Mouse (Mus musculus) left cerebral cortex, postnatal 10 days (tissue): ENCODE data around the gene Sorcs3. TPM values are rescaled to one million over a fixed set of nuclear protein-coding genes. Genes with fewer than 3 reads are reported as not detected.

Source experiments
- DNase-seq, 2 experiments: peaks; one replicate each; pipeline ENCODE4 v3.0.0; 2021 to 2022; ENCODE audit warnings: low spot score in 2 of 2, mixed read lengths in 1 of 2; ENCODE audit errors: extremely low spot score in 1 of 2
- intact Hi-C: fragments of 180-260 bp; cut with DNase I; formaldehyde crosslinking; loops from one replicate; pipeline ENCODE4 v1.15.1; 2025
- total RNA-seq, 2 experiments: library from RNA; stranded (reverse); gene quantifications; 2 replicates each; pipeline ENCODE4 v1.2.3; 2021

Gene Sorcs3
- total RNA-seq, 2 experiments from 2014 or later: 24.5 to 24.6 TPM

- no peak for DNase-seq
- intact Hi-C loops: no loop called here
Observed at GRCm38 (mm10) chr19:48737554-48737953, 531.7 kb downstream of the Sorcs3 start.

GRCm38 (mm10) chr19:48755156-48755555 is 549.3 kb downstream of the Sorcs3 start:
- no peak for DNase-seq
- intact Hi-C loops: no loop called here

GRCm38 (mm10) chr19:48756831-48757230 is 551.0 kb downstream of the Sorcs3 start:
- DNase-seq: no peak

GRCm38 (mm10) chr19:48766524-48766923 is 560.7 kb downstream of the Sorcs3 start:
- intact Hi-C loops: no loop called here

More at GRCm38 (mm10) chr19:48756831-48757230, 551.0 kb downstream of the Sorcs3 start:
- intact Hi-C loops: no loop called here

GRCm38 (mm10) chr19:48771565-48771964 is 565.7 kb downstream of the Sorcs3 start:
- intact Hi-C loops: no loop called here
- no peak for DNase-seq

More at GRCm38 (mm10) chr19:48766524-48766923, 560.7 kb downstream of the Sorcs3 start:
- DNase-seq: no peak

GRCm38 (mm10) chr19:48779095-48779765 is 573.4 kb downstream of the Sorcs3 start:
- intact Hi-C loops: no loop called here
- no peak for DNase-seq

GRCm38 (mm10) chr19:48780813-48781212 is 575.0 kb downstream of the Sorcs3 start:
- no peak for DNase-seq
- intact Hi-C loops: no loop called here

- DNase-seq: no peak
Observed at GRCm38 (mm10) chr19:48782024-48782721, 576.3 kb downstream of the Sorcs3 start.

GRCm38 (mm10) chr19:48787269-48787668 is 581.4 kb downstream of the Sorcs3 start:
- intact Hi-C loops: no loop called here

More at GRCm38 (mm10) chr19:48782024-48782721, 576.3 kb downstream of the Sorcs3 start:
- intact Hi-C loops: no loop called here

GRCm38 (mm10) chr19:48804546-48804945 is 598.7 kb downstream of the Sorcs3 start:
- intact Hi-C loops: no loop called here

More at GRCm38 (mm10) chr19:48787269-48787668, 581.4 kb downstream of the Sorcs3 start:
- peak in 1 of 2 experiments; percentile 26 for DNase-seq

GRCm38 (mm10) chr19:48811541-48811940 is 605.7 kb downstream of the Sorcs3 start:
- intact Hi-C loops: no loop called here
- DNase-seq: no peak

More at GRCm38 (mm10) chr19:48804546-48804945, 598.7 kb downstream of the Sorcs3 start:
- DNase-seq: no peak

GRCm38 (mm10) chr19:48813823-48814222 is 608.0 kb downstream of the Sorcs3 start:
- no peak for DNase-seq
- intact Hi-C loops: no loop called here

GRCm38 (mm10) chr19:48815064-48815463 is 609.2 kb downstream of the Sorcs3 start:
- no peak for DNase-seq
- intact Hi-C loops: no loop called here

- intact Hi-C loops: no loop called here
- DNase-seq: peak in 1 of 2 experiments; percentile 48
Observed at GRCm38 (mm10) chr19:48820493-48821282, 614.9 kb downstream of the Sorcs3 start.

- intact Hi-C loops: no loop called here
- DNase-seq: no peak
Observed at GRCm38 (mm10) chr19:48821283-48821715, 615.5 kb downstream of the Sorcs3 start.

- intact Hi-C loops: no loop called here
- DNase-seq: peak in 1 of 2 experiments; percentile 5
Observed at GRCm38 (mm10) chr19:48834342-48834741, 628.5 kb downstream of the Sorcs3 start.

GRCm38 (mm10) chr19:48839418-48839817 is 633.6 kb downstream of the Sorcs3 start:
- intact Hi-C loops: no loop called here
- no peak for DNase-seq

GRCm38 (mm10) chr19:48847700-48848099 is 641.9 kb downstream of the Sorcs3 start:
- no peak for DNase-seq
- intact Hi-C loops: no loop called here

- intact Hi-C loops: no loop called here
- no peak for DNase-seq
Observed at GRCm38 (mm10) chr19:48850466-48850865, 644.6 kb downstream of the Sorcs3 start.
